Mouse (Mus musculus) forebrain, embryonic 14.5 days (tissue): Measurements from ENCODE around the gene Vps33b. TPM values are rescaled to one million over a fixed set of nuclear protein-coding genes. Genes with fewer than 3 reads are reported as not detected.

Experiments
- ATAC-seq: fragments of 200-750 bp; cut with Nextera tagmentation; 2 replicates; pipeline ENCODE4 v1.8.0; 2017; ENCODE audit warnings: mild to moderate bottlenecking, moderate library complexity
- DNase-seq: peaks from one replicate; pipeline ENCODE4 v3.0.0-alpha.2; 2015; ENCODE audit warnings: low spot score
- H3K27ac ChIP-seq: fragments of 300-500 bp; sonication (generic); 2 replicates; pipeline ENCODE4 v1.5.1; 2014; ENCODE audit warnings: low read depth, mild to moderate bottlenecking, control low read depth, low read length, moderate library complexity
- H3K27me3 ChIP-seq: fragments of 300-500 bp; sonication (generic); replicated peaks from 2 replicates; pipeline ENCODE4 v1.6.1; 2014; ENCODE audit warnings: low read length, control low read depth, mixed read lengths; ENCODE audit not compliant: control insufficient read depth, insufficient read depth
- H3K36me3 ChIP-seq: fragments of 300-500 bp; sonication (generic); 2 replicates; pipeline ENCODE4 v1.6.1; 2014; ENCODE audit warnings: low read length, control low read depth; ENCODE audit not compliant: control insufficient read depth, insufficient read depth
- H3K4me1 ChIP-seq: fragments of 300-500 bp; sonication (generic); 2 replicates; pipeline ENCODE4 v1.6.1; 2014; ENCODE audit warnings: antibody characterized with exemption, low read length, control low read depth; ENCODE audit not compliant: control insufficient read depth, insufficient read depth
- H3K4me2 ChIP-seq: fragments of 300-500 bp; sonication (generic); 2 replicates; pipeline ENCODE4 v1.6.1; 2014; ENCODE audit warnings: mild to moderate bottlenecking, control low read depth, low read length
- H3K4me3 ChIP-seq: fragments of 300-500 bp; sonication (generic); 2 replicates; pipeline ENCODE4 v1.5.1; 2014; ENCODE audit warnings: low read depth, low read length, control low read depth
- H3K9ac ChIP-seq: fragments of 300-500 bp; sonication (generic); 2 replicates; pipeline ENCODE4 v1.6.1; 2014; ENCODE audit warnings: mild to moderate bottlenecking, low read length, control low read depth, moderate library complexity
- H3K9me3 ChIP-seq: fragments of 300-500 bp; sonication (generic); replicated peaks from 2 replicates; pipeline ENCODE4 v1.6.1; 2016; ENCODE audit warnings: low read length, control low read depth, mixed read lengths; ENCODE audit not compliant: control insufficient read depth
- WGBS: fragments of 180-500 bp; shearing (Covaris S2); extraction: QIAGEN DNeasy Blood & Tissue Kit; methylation state at CpG from one replicate; pipeline ENCODE4 v1.1.7; 2014; 5-methylcytosine and 5-hydroxymethylcytosine counted together
- polyA plus RNA-seq: library from polyadenylated mRNA; unstranded; fragments of >200 nt; fragmentation: Nextera tagmentation; extraction: Ambion mirVana; gene quantifications from 2 replicates; pipeline ENCODE4 v1.2.1, GENCODE M21; 2014

Gene Vps33b
- polyA plus RNA-seq, 1 experiment from 2014 or later = 6.1 TPM

DNA sequence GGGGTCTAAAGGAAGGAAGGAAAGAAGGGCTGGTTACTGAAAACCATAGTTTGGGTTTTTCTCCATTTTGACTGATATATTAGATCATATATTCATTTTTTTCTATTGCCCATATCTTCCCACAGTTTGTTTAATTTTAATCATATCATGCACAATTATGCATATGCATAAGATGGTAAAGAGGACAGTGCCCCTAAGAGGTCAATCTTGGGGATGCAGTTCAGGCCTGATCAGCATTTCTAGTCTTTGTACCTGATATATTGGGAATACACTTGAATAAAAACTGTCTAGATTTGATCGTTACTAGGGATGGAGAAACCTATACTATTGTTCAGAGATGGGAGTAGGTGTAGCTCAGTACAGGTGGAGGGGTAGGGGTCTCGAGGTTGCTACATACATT lies 11.5 kb downstream of the Vps33b start:
- Histone ChIP-seq H3K4me2 (no peak overlapping the region), H3K36me3 (peaks cover 82% of the 10 kb centered on the region), H3K9me3 (no peaks in the 10 kb centered on the region), H3K9ac (no peak overlapping the region), H3K4me3 (no peak overlapping the region), H3K27ac (no peak overlapping the region), H3K4me1 (no peaks in the 10 kb centered on the region), H3K27me3 (no peaks in the 10 kb centered on the region)
- DNase-seq (no peak), ATAC-seq (no peak)
- 91% methylated on average over 2 of the region's 2 CpGs for WGBS

DNA sequence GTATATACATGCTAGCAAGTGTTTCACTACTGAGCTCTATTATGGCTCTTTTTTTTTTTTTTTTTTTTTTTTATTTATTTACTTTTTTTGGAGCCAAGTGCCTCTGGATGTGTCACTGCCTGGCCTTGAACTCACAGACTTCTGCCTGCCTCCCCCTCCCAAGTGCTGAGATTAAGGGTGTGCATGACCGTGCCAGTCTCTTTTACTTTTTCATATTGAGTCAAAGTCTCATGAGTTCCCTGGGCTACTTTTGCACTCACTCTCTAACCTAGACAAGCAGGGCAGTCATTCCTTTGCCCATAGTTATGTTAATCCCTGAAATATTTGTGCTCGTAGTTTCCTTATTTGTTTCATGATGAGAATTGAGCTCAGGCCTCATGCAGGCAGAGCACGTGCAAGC lies 12.2 kb downstream of the Vps33b start:
- H3K9me3 ChIP-seq = no peaks in the 10 kb centered on the region
- whole genome bisulfite sequencing = 87% methylated on average over 3 of the region's 3 CpGs
- H3K4me2 ChIP-seq = no peak overlapping the region
- no peaks in the 10 kb centered on the region for H3K27me3 ChIP-seq
- H3K9ac ChIP-seq = no peak overlapping the region
- no peaks in the 10 kb centered on the region for H3K4me1 ChIP-seq
- H3K4me3 ChIP-seq = no peak overlapping the region
- H3K36me3 ChIP-seq = peaks cover 81% of the 10 kb centered on the region
- DNase-seq (no peak), ATAC-seq (no peak)
- H3K27ac ChIP-seq = no peak overlapping the region

DNA sequence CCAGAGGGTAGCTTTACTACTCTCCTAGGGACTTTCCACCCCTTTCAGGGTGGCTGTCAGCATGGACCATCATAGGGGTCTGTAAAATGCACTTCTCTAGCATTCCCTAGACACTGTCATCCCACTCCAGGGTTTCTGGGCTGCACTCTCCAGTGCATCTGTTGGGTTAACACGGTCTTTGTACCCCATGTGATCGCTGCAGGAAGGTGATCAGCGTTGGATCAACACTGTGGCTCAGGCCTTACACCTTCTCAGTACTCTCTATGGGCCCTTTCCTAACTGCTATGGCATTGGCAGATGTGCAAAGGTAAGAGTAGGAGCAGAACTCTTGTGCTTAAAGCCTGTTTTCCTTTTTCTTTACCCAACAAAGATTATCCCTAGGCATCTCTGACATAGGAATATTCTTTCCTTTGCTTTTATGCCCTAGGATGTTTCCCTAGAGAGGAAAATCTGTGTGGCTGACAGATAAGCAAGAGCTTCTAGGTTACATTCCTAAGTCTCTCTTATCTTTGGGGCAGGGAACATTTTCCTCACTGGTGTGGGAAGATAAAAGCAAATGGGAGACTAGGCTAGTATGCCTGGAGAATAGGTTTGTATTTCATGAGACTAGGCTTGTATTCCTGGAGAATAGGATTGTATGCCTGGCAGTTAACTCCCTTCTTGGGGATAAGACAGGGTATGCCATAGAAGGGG lies 13.9 kb downstream of the Vps33b start:
- no peak for ATAC-seq
- Histone ChIP-seq H3K36me3 (peaks cover 86% of the 10 kb centered on the region), H3K9ac (no peak overlapping the region), H3K9me3 (no peaks in the 10 kb centered on the region), H3K4me2 (no peak overlapping the region), H3K4me3 (no peak overlapping the region), H3K27me3 (no peaks in the 10 kb centered on the region), H3K4me1 (no peaks in the 10 kb centered on the region), H3K27ac (no peak overlapping the region)
- no peak for DNase-seq
- WGBS = 92% methylated on average over 3 of the region's 3 CpGs

DNA sequence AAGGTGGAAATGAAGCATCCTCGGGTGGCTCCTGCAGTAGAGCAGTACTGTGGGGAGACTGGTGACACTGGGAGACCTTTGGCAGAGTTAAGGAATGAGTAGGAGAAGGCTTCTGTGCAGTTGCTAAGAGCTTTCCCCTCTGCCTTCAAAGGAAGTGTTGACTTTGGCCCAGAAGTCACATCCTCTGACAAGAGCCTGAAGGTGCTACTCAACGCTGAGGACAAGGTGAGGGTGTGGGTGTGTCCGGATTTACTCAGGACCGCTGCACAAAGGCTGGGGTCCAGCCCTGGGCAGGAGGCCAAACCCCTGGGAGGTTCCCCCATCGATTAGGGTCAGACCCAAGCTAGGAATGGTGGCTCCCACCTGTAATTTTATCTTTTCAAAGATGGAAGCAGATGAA lies 14.9 kb downstream of the Vps33b start:
- Histone ChIP-seq H3K27ac (no peak overlapping the region), H3K27me3 (no peaks in the 10 kb centered on the region), H3K4me2 (no peak overlapping the region), H3K9ac (no peak overlapping the region), H3K4me1 (no peaks in the 10 kb centered on the region), H3K4me3 (no peak overlapping the region), H3K36me3 (peaks cover 82% of the 10 kb centered on the region), H3K9me3 (no peaks in the 10 kb centered on the region)
- no peak for ATAC-seq
- DNase-seq = no peak
- 87% methylated on average over 5 of the region's 5 CpGs for WGBS

DNA sequence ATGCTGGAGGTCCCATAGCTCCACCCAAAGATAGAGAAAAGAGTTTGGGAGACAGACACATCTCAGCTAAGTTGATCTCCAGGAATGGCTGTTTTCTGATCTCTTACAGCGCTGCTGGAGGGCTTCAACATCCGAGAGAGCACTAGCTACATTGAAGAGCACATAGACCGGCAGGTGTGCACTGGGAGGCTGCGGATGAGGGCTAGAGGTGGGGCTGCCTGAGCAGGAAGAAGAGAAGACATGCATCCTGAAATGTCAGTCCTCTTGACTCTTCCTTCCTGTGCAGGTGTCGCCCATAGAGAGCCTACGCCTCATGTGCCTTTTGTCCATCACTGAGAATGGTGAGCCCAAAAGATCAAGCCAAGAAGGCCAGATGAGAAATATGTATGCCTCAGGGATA lies 16.3 kb downstream of the Vps33b start:
- ATAC-seq (no peak), DNase-seq (no peak)
- Histone ChIP-seq H3K4me3 (no peak overlapping the region), H3K4me1 (no peaks in the 10 kb centered on the region), H3K27ac (no peak overlapping the region), H3K36me3 (peaks cover 83% of the 10 kb centered on the region), H3K9ac (no peak overlapping the region), H3K27me3 (no peaks in the 10 kb centered on the region), H3K9me3 (no peaks in the 10 kb centered on the region), H3K4me2 (no peak overlapping the region)
- WGBS = 98% methylated on average over 6 of the region's 6 CpGs

DNA sequence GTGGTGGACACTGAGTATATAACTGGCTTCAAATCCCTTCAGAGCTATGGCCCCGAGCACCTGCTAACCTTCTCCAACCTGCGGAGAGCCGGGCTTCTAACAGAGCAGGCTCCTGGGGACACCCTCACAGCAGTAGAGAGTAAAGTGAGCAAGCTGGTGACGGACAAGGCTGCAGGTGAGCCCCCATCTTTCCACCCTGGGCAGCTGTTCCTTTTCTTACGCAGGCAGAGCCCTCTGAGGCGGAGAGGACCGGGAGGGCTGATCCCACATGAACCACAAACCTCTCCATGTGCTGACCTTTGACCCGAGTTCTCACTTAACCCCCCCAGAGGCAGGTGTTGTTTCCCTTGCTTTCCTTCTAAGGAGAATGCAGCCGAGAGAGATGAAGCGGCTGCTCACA lies 18.3 kb downstream of the Vps33b start:
- no peak overlapping the region for H3K4me3 ChIP-seq
- no peak overlapping the region for H3K4me2 ChIP-seq
- no peak for DNase-seq
- no peaks in the 10 kb centered on the region for H3K9me3 ChIP-seq
- H3K36me3 ChIP-seq = peaks cover 77% of the 10 kb centered on the region
- no peak overlapping the region for H3K27ac ChIP-seq
- no peaks in the 10 kb centered on the region for H3K4me1 ChIP-seq
- ATAC-seq = no peak
- no peaks in the 10 kb centered on the region for H3K27me3 ChIP-seq
- H3K9ac ChIP-seq = no peak overlapping the region
- 85% methylated on average over 10 of the region's 10 CpGs for WGBS

DNA sequence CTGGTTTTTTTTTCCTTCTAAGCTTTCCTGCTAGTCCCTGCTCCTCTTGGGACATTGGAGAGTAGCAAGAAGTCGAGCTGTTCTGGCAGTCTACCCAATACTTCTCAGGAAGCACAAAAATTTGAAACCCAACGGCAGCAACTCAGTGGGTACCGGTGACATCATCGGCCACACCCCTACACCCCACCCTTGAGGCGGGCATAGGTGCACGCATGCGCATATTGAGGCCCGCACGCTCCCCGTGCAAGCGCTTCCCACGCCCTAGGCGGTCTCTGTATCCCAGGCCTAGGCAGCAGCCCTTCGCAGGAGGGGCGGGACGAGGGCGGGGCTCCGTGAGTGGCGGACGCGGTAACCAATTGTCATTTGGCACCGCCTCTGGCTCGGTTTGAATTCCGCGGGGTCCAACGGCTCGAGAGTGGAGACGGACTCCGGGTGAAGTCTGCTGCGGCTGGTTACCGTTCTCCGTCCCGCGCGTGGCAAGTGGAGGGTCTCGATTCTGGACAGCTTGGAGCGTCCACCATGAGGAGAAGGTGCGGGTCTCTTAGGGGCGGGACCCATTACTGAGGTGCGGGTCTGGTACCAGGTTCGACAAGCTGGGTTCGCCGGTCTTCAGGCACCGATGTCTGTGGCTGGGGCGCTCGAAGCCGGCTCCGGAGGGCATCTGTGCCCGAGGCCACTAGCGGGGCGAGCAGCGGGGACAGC lies 24.8 kb downstream of the Vps33b start, which contains the start of gene Prc1:
Prc1 (plus strand) TSS at position 389 of the 702 bp plus-strand sequence.
- peak; percentile 98 for DNase-seq
- Histone ChIP-seq H3K4me3 (peak within 1 kb of the TSS; percentile 80), H3K27ac (peak within 1 kb of the TSS; percentile 81), H3K4me1 (0 out of 2 replicates have a peak, but pooled peaks cover 5% of the 10 kb centered on the region), H3K9me3 (no peaks in the 10 kb centered on the region), H3K27me3 (no peaks in the 10 kb centered on the region), H3K36me3 (peaks cover 18% of the 10 kb centered on the region), H3K9ac (peak within 1 kb of the TSS; percentile 77), H3K4me2 (peak within 1 kb of the TSS; percentile 88)
- WGBS = under 1% methylated on average over 52 of the region's 52 CpGs
- peak; percentile 99 for ATAC-seq

DNA sequence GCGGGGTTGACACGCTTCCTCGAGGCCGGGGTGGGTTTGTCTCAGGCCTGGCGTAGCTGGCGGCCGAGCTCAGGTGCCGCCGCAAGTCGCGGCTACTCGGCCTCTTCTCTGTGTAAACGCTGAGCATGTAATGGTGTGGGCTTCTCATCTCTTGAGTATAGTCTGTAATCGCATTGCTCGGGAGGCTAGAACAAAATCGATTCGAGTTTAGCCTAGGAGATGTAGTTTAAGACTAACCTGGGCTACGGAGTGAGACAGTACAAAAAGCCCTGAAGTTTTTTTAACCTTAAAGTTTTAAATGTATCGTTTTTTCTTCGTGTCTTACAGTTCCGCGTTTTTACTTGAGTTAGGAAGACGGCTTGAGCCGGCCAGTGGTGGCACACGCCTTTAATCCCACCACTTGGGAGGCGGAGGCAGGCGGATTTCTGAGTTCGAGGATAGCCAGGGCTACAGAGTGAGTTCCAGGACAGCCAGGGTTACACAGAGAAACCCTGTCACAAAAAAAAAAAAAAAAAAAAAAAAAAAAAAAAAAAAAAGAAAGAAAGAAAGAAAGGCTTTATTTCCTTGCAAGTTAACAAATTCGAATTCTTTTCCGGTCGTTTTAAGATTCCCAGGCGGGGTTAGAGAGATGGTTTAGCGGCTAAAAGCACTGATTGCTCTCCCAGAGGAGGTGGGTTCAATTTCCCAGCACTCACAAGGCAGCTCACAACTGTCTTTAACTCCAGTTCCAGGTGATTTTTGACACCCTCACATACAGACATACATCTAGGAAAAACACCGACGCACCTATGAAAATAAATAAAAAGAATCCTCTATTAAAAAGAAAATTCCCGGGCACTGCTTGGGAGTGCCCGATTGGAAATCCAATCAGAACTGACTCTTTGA lies 25.6 kb downstream of the Vps33b start:
- peak; percentile 28 for DNase-seq
- peak overlapping the region; percentile 80 for H3K4me3 ChIP-seq
- peak overlapping the region; percentile 81 for H3K27ac ChIP-seq
- H3K27me3 ChIP-seq = no peaks in the 10 kb centered on the region
- 9% methylated on average over 37 of the region's 37 CpGs for WGBS
- no peaks in the 10 kb centered on the region for H3K9me3 ChIP-seq
- H3K4me1 ChIP-seq = 0 out of 2 replicates have a peak, but pooled peaks cover 5% of the 10 kb centered on the region
- peaks cover 13% of the 10 kb centered on the region for H3K36me3 ChIP-seq
- H3K9ac ChIP-seq = peak overlapping the region; percentile 77
- peak overlapping the region; percentile 88 for H3K4me2 ChIP-seq
- ATAC-seq = no peak; the same call in 1 of the 2 replicates
